Mouse (Mus musculus): ENCODE results near the gene Tet3. TPM values are rescaled to one million over a fixed set of nuclear protein-coding genes. Genes with fewer than 3 reads are reported as not detected.

The Tet3 gene
- polyA plus RNA-seq, 1 experiment, result 7.0 TPM

GRCm38 (mm10) chr6:83417531-83417930 lies 41.4 kb downstream of the Tet3 start:
- H3K27ac ChIP-seq (replicated peaks; ENCODE audit: low read depth, low read length), result no peak overlapping the region
- no peak overlapping the region for H3K4me3 ChIP-seq (ENCODE audit: insufficient read depth, low read depth, low read length)
- peaks cover 48% of the 10 kb centered on the region for H3K4me1 ChIP-seq (ENCODE audit: control insufficient read depth, insufficient read depth, insufficient read length, low read length)

- H3K4me1 ChIP-seq (ENCODE audit: control insufficient read depth, insufficient read depth, insufficient read length, low read length), result peaks cover 50% of the 10 kb centered on the region
- no peak overlapping the region for H3K27ac ChIP-seq (replicated peaks; ENCODE audit: low read depth, low read length)
- no peak overlapping the region for H3K4me3 ChIP-seq (ENCODE audit: insufficient read depth, low read depth, low read length)
These were observed 41.8 kb downstream of the Tet3 start for GRCm38 (mm10) chr6:83417104-83417502.

GRCm38 (mm10) chr6:83416261-83417103 lies 42.4 kb downstream of the Tet3 start:
- H3K27ac ChIP-seq (replicated peaks; ENCODE audit: low read depth, low read length), result peak overlapping the region; percentile 60
- H3K4me1 ChIP-seq (ENCODE audit: control insufficient read depth, insufficient read depth, insufficient read length, low read length), result peaks cover 51% of the 10 kb centered on the region
- no peak overlapping the region for H3K4me3 ChIP-seq (ENCODE audit: insufficient read depth, low read depth, low read length)

GRCm38 (mm10) chr6:83415356-83415940 lies 43.4 kb downstream of the Tet3 start:
- H3K27ac ChIP-seq (replicated peaks; ENCODE audit: low read depth, low read length), result peak overlapping the region; percentile 31
- H3K4me1 ChIP-seq (ENCODE audit: control insufficient read depth, insufficient read depth, insufficient read length, low read length), result peaks cover 52% of the 10 kb centered on the region
- no peak overlapping the region for H3K4me3 ChIP-seq (ENCODE audit: insufficient read depth, low read depth, low read length)

- Histone ChIP-seq H3K27ac (replicated peaks; ENCODE audit: low read depth, low read length) (peak overlapping the region; percentile 31; the same call in 1 of the 2 replicates), H3K4me1 (ENCODE audit: control insufficient read depth, insufficient read depth, insufficient read length, low read length) (peaks cover 56% of the 10 kb centered on the region)
These were observed 44.1 kb downstream of the Tet3 start for GRCm38 (mm10) chr6:83414601-83415355.

GRCm38 (mm10) chr6:83413686-83414085 lies 45.2 kb downstream of the Tet3 start:
- Histone ChIP-seq H3K4me1 (ENCODE audit: control insufficient read depth, insufficient read depth, insufficient read length, low read length) (peaks cover 58% of the 10 kb centered on the region), H3K27ac (replicated peaks; ENCODE audit: low read depth, low read length) (peak overlapping the region; percentile 31; the same call in 1 of the 2 replicates), H3K4me3 (ENCODE audit: insufficient read depth, low read depth, low read length) (no peak overlapping the region)

More at GRCm38 (mm10) chr6:83414601-83415355, 44.1 kb downstream of the Tet3 start:
- no peak overlapping the region for H3K4me3 ChIP-seq (ENCODE audit: insufficient read depth, low read depth, low read length)

GRCm38 (mm10) chr6:83412854-83413401 lies 46.0 kb downstream of the Tet3 start:
- H3K27ac ChIP-seq (replicated peaks; ENCODE audit: low read depth, low read length), result peak overlapping the region; percentile 6; the same call in 1 of the 2 replicates
- H3K4me3 ChIP-seq (ENCODE audit: insufficient read depth, low read depth, low read length), result no peak overlapping the region
- peaks cover 60% of the 10 kb centered on the region for H3K4me1 ChIP-seq (ENCODE audit: control insufficient read depth, insufficient read depth, insufficient read length, low read length)

GRCm38 (mm10) chr6:83412362-83412853 lies 46.5 kb downstream of the Tet3 start:
- no peak overlapping the region for H3K4me3 ChIP-seq (ENCODE audit: insufficient read depth, low read depth, low read length)
- peaks cover 58% of the 10 kb centered on the region for H3K4me1 ChIP-seq (ENCODE audit: control insufficient read depth, insufficient read depth, insufficient read length, low read length)
- peak overlapping the region; percentile 20; the same call in 1 of the 2 replicates for H3K27ac ChIP-seq (replicated peaks; ENCODE audit: low read depth, low read length)

GRCm38 (mm10) chr6:83411635-83412361 lies 47.1 kb downstream of the Tet3 start:
- Histone ChIP-seq H3K4me3 (ENCODE audit: insufficient read depth, low read depth, low read length) (no peak overlapping the region), H3K4me1 (ENCODE audit: control insufficient read depth, insufficient read depth, insufficient read length, low read length) (peaks cover 55% of the 10 kb centered on the region), H3K27ac (replicated peaks; ENCODE audit: low read depth, low read length) (no peak overlapping the region; the same call in 1 of the 2 replicates)

- H3K27ac ChIP-seq (replicated peaks; ENCODE audit: low read depth, low read length), result no peak overlapping the region
- peaks cover 42% of the 10 kb centered on the region for H3K4me1 ChIP-seq (ENCODE audit: control insufficient read depth, insufficient read depth, insufficient read length, low read length)
These were observed 48.7 kb downstream of the Tet3 start for GRCm38 (mm10) chr6:83410046-83410706.

GRCm38 (mm10) chr6:83408510-83408909 lies 50.4 kb downstream of the Tet3 start:
- Histone ChIP-seq H3K4me1 (ENCODE audit: control insufficient read depth, insufficient read depth, insufficient read length, low read length) (peaks cover 30% of the 10 kb centered on the region), H3K27ac (replicated peaks; ENCODE audit: low read depth, low read length) (peak overlapping the region; percentile 35), H3K4me3 (ENCODE audit: insufficient read depth, low read depth, low read length) (no peak overlapping the region)

More at GRCm38 (mm10) chr6:83410046-83410706, 48.7 kb downstream of the Tet3 start:
- H3K4me3 ChIP-seq (ENCODE audit: insufficient read depth, low read depth, low read length), result no peak overlapping the region

- H3K27ac ChIP-seq (replicated peaks; ENCODE audit: low read depth, low read length), result no peak overlapping the region
- no peak overlapping the region for H3K4me3 ChIP-seq (ENCODE audit: insufficient read depth, low read depth, low read length)
- peaks cover 10% of the 10 kb centered on the region for H3K4me1 ChIP-seq (ENCODE audit: control insufficient read depth, insufficient read depth, insufficient read length, low read length)
These were observed 53.3 kb downstream of the Tet3 start for GRCm38 (mm10) chr6:83405511-83406064.

GRCm38 (mm10) chr6:83404571-83404970 lies 54.3 kb downstream of the Tet3 start:
- Histone ChIP-seq H3K4me1 (ENCODE audit: control insufficient read depth, insufficient read depth, insufficient read length, low read length) (peaks cover 12% of the 10 kb centered on the region), H3K4me3 (ENCODE audit: insufficient read depth, low read depth, low read length) (no peak overlapping the region), H3K27ac (replicated peaks; ENCODE audit: low read depth, low read length) (no peak overlapping the region)
